Mouse (Mus musculus): ENCODE data around the gene Mpzl1. TPM values are rescaled to one million over a fixed set of nuclear protein-coding genes. Genes with fewer than 3 reads are reported as not detected.

The Mpzl1 gene
- polyA plus RNA-seq, 2 experiments from 2014 or later: 1.4 TPM; not detected in 1

DNA sequence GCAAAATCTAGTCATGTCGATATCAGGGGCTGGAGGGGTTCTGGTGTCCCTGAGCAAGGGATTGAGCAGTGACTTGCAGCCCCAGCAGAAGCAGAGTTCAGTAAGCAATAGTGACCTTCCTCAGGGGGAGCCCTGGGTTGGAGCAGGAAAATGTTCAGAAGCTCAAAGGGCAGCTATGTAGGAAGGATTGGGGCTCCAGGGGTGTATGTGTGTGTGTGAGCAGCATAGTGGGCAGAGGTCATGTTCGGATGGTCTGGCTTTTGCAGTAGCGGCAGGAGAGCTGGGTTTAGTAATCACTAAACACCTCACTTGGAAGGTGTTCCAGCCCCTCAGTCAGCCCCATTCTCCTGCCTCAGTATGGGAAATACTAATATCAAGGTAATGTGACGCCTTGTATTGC is 58.3 kb downstream of the Mpzl1 start:
- no peak for ATAC-seq

DNA sequence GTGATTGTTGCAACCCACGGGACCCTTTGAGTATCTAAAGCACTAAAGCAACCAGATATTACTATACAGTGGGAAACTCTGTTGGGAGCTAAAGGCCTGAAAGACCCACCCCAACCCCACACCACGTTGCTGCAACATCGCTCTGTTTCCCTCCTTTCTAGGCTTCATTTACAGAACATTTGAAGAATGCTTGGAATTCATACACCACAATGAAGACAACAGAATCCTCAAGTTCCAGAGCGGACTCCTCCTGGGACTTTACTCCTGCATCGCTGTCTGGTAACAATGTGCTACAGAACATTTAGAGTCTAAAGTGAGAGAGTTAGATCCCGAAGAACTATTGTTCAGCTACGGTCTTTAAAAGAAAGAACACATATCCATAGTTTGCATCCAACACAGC is 66.9 kb downstream of the Mpzl1 start:
- ATAC-seq: no peak

DNA sequence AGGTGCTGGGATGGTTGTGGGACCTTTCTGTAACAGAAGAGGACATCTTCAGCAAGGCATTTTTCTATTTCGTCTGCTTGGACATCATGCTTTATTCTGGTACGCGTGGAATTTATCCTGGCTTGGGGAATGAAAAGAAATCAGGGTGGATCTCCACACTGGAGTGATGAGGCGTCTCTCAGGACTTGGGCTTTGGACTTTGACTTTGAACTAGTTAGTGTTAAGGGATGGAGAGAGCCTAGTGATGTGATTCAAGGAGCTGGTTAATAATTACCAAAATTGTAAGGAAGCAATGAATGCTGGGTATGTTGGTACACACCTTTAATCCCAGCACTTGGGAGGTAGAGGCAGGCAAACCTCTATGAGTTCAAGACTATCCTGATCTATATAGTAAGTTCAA is 69.1 kb downstream of the Mpzl1 start:
- ATAC-seq: no peak

DNA sequence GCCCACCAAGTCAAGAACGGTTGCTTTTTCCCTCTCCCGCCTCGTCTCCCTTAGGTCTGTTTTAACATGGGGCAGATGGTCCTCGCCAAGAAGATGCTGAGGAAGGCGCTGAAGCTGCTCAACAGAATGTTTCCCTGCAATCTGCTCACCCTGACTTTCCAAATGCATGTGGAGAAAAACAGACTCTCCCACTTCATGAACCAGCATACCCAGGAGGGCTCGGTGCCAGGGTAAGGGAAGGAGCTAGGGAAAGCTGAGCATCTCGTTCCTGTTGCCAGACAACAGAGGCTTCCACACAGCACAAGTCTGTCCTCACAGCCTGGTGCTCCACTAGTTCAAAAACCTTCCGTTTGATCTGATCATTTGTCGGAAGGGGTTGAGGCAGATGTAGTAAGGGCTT is 75.3 kb downstream of the Mpzl1 start:
- ATAC-seq: no peak

DNA sequence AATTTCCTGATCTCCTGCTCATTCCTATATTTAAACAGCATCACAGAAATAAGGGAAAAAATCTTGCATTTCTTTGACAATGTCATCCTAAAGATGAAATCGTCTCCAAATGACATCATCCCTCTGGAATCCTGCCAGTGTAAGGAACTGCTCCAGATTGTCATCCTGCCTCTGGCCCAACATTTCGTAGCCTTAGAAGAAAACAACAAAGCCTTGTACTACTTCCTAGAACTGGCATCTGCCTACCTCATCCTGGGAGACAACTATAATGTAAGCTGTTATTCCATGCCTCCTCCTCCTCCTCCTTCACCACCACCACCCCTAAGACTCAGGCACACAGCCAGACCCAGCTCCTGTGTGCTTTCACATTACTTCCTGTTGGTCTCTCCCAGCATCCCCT is 77.6 kb downstream of the Mpzl1 start:
- no peak for ATAC-seq

Other genes starting within 250 kb of the Mpzl1 start
- 1 to 10 TPM; 5.8 to 8.0 TPM for gene Dcaf6, start 174.1 kb downstream of the Mpzl1 start, polyA plus RNA-seq (2017; shearing (Covaris generic))
- gene Mpc2, start 173.9 kb downstream of the Mpzl1 start, polyA plus RNA-seq (2017; shearing (Covaris generic)): 10 to 100 TPM; 68.3 to 83.6 TPM
- under 1 TPM in 1 of 2 experiments, not detected in 1; 0.75 TPM for gene Adcy10, start 149.4 kb downstream of the Mpzl1 start, polyA plus RNA-seq (2017; shearing (Covaris generic))
- 100 to 1,000 TPM; 110 to 112 TPM for gene Rcsd1, start 75.2 kb upstream of the Mpzl1 start, polyA plus RNA-seq (2017; shearing (Covaris generic))
- 10 to 100 TPM; 24.1 to 24.2 TPM for gene Creg1, start 129.2 kb upstream of the Mpzl1 start, polyA plus RNA-seq (2017; shearing (Covaris generic))
- 100 to 1,000 TPM; 370 TPM for gene Cd247, start 154.1 kb upstream of the Mpzl1 start, polyA plus RNA-seq (2017; shearing (Covaris generic))